Mouse (Mus musculus): Measurements from ENCODE around the gene Cbl.
"Not testable (repeated sequence)": the region's sequence is repeated elsewhere in the genome, so short reads cannot be mapped to it uniquely, and the experiment has no call there.

Cbl gene

DNA sequence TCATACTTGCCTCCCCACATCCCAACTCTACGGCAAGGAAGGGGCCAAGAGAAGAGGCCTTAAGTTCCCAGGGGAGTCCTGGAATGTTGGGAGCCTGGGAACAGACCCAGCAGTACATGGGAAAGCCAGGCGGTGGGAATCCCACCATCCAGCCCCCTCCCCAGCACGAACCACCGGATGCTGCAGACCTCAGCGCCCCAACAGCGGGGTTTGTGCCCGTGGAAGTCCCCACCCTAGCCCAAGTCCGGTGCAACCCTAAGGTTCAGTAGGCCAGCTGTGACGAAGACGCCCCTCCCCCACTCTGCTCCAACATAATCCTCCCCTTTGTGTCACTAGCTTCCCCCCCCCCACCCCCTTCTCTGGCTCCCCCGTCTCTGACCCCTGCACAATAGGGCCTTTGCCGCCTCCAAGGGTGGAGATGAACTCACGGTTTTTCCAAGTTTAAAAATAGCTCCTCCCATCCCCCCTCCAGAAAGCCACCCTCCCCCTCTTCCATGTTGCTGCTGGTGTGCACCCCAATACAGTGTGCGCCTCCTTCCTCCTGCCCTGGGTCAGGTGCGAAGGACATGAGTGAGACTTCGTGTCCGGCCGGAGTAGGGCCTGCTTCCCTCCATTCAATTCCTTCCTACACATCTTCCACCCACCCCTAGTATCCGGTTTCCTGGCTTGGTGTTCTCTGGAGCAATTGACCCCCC lies 103.1 kb downstream of the Cbl start:
- in situ Hi-C loops (cut with MboI) = no loop called here

DNA sequence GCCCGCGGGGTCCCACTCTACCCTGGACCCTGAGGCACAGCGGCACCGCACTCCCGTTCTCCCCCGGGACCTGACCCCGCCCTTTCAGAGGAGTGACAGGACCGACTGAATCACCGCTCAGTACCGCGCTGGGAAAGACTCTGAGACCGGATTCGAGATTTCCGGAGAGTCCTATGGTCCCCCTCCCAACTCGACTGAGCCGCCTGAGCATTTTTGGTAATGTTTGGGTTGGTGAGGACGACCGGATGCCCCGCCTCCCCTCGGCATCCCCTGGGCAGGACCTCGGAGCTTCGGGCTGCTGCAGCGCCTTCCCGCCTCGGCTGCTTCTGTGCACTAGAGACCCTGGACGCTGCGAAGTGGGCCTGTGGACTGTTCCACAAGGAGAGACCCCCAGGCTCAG lies 103.8 kb downstream of the Cbl start:
- in situ Hi-C loops (cut with MboI) = no loop called here

DNA sequence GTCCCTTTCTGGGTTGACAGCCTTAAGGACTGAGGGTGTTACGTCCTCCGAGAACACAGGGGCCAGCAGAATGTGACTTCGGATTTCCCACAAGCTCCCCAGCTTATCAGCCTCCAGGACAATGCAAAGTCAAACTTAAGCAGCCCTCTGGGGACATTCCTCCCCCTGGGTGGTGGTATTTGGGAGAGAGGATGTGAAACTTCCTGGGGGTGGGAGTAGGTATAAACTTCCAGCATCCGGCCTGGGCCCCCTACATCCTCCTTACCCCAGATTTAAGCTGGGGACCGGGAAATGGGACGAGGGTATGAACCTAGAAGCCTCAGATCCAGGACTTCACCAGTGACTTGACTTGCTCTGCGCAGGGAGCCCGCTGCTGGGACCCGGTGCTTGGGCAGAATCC lies 104.2 kb downstream of the Cbl start:
- in situ Hi-C loops (cut with MboI) = loop anchor here (5.0 kb wide), 1 partner anchor 143 kb away; no protein-coding TSS in a partner anchor

DNA sequence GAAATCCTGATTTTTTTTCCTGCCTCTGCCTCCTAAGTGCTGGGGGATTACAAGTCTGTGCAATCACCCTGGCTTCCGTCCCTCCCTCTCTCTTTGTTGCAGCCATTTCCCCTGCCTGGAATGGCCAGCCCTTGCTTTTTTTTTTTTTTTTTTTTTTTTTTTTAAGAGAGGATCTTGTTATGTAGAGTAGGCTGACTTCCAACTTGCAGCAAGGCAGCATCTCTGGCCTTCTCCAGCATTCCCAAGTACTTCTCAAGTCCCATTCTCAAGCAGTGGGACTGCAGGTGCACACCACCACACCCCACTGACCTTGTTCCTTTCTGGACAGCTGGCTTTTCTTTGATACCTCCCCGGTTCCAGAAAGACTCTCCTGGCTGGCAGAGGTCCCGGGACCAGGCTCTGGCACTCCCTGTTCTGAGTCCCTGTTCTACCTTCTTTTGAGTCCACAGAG lies 106.5 kb downstream of the Cbl start:
- in situ Hi-C loops (cut with MboI) = loop anchor here (5.0 kb wide), 1 partner anchor 145 kb away; no protein-coding TSS in a partner anchor

DNA sequence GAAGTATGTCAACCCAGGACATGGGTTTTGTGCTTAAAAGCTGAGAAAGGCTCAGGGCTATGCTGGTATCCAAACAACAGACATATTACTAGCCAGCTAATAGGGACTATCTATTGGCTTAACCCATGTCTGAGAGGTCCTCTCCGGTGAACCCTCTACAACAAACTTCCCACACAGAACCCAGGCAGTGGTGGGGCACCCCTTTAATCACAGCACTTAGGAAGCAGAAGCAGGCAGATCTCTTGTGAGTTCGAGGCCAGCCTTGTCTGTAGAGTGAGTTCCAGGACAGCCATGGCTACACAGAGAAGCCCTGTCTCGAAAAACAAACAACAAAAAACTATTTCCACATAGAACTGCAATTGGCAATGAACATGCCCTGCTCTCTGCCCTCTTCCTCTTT lies 107.1 kb downstream of the Cbl start:
- in situ Hi-C loops (cut with MboI) = loop anchor here (5.0 kb wide), 1 partner anchor 146 kb away; no protein-coding TSS in a partner anchor

DNA sequence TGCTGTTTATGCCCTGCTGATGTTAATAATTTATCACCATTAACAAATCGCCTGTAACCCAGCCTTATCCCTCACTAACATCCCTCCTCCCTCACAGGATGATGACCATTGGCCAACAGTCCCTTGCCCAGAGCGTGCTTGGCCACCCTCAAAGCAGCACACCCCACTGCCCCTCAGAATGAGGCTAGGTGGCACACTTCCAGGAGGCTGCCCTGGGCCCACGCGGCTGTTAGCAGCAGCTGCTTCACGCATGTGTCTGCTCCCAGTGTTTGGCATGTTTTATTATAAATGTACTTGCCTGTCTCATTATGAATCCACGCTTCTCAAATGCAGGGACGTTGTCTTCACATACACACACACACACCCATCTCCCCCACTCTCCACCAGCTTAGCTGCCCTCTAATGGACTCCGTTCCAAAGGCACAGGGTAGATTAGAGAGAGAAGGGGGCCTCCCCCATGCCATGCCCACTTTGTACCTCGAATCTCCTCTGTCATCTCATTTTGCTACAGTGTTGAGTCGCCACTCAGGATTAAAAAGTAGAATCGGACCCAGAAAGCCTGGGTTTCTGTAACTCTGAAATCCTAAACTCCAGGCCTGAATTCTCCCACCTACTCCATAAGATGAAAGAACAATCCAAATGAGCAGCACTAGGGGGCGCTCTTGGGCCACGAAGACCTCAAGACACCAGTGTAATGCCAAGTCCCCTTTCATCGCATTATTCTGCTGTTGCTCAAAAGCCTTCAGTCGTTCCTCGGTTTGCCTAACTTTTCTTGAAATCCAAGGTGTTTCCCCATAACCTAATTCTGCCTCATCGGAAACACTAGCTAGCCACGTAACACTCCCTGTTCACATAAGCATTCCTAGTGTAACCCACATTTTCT lies 108.1 kb downstream of the Cbl start:
- in situ Hi-C loops (cut with MboI) = loop anchor here (5.0 kb wide), 1 partner anchor 147 kb away; no protein-coding TSS in a partner anchor

DNA sequence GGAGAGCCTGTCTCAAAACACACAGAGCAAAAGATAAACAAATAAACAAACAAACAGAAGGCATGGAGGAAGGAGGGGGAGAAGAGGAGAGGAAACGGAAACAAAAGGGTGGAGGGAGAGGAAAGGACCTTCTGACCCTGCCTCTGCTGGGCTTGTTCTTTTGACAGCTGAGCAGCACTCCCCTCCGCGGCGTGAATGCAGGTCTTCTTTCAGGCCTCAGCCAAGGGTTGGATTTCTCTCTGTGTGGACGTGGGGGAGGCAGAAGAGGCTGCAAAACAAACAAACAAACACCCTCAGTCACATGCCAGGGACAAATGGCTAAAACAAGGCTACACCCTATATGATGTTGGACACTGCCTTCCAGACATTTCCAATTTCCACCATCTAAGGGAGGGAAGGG lies 108.8 kb downstream of the Cbl start:
- in situ Hi-C loops (cut with MboI) = loop anchor here (5.0 kb wide), 1 partner anchor 147 kb away; no protein-coding TSS in a partner anchor

DNA sequence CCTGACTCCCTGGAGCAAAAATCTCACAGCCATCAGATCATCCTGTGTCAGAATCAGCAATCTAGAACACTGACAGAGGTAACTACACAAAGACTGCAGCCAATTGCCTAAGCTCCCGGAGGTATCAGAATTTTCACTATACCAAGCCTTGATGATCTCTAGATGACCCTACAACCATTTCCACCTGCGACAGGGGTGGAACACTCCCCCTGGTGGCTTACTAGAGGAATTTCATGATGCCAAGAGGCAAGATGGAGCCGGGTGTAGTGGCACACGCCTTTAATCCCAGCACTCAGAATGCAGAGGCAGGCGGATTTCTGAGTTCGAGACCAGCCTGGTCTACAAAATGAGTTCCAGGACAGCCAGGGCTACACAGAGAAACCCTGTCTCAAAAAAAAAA lies 109.5 kb downstream of the Cbl start:
- in situ Hi-C loops (cut with MboI) = no loop called here

DNA sequence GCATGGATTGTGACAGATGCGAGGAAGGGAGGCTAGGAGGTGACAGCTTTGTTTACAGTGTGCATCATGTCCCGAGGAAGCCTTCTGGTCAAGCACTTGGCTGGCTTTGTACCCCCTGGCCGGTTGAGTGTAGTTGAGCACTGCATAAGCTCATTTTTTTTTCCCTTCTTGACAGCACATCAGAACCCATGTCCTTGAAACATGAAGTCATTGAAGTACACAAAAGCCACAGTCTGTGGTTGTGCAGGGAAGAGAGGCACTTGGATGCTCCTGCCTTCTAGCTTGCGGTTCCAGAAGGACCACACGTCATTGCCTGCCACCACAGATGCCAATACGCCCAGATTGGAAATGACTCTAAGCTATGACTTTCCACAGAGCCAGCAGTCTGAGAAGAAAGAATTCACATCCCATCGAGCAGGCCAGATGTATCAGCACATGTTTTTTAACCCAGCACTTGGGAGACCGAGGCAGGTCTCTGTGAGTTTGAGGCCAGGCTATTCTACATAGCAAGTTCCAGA lies 113.8 kb downstream of the Cbl start:
- in situ Hi-C loops (cut with MboI) = no loop called here

DNA sequence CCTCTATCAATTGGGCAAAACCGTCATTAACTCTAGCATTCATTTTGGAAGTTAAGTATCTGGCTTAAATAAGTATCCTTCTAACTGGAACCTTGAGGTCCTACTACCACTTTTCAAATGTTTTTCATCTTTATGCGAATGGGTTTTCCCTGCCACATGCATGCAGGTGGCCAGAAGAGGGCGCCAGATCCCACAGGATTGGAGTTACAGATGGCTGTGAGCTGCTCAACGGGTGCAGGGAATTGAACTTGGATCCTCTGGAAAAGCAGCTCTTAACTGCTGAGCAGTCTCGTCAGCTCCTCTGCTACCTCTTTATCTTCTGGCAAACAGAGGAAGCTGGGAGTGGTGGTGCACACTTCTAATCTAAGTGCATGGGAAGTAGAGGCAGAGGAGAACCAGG lies 114.8 kb downstream of the Cbl start:
- in situ Hi-C loops (cut with MboI) = no loop called here

DNA sequence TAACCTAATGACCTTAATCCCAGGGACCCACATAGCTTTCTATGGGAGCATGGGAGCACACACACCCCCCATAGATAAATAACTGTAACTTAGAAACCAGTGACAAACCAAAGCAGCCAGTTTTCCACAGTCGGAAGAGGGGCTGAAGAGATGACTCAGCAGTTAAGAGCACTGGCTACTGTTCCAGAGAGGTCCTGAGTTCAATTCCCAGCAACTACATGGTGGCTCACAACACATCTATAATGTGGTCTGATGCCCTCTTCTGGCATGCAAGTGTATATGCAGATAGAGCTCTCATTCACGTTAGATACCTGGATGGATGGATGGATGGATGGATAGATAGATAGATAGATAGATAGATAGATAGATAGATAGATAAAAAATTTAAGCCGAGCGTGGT lies 117.7 kb downstream of the Cbl start:
- in situ Hi-C loops (cut with MboI) = no loop called here

DNA sequence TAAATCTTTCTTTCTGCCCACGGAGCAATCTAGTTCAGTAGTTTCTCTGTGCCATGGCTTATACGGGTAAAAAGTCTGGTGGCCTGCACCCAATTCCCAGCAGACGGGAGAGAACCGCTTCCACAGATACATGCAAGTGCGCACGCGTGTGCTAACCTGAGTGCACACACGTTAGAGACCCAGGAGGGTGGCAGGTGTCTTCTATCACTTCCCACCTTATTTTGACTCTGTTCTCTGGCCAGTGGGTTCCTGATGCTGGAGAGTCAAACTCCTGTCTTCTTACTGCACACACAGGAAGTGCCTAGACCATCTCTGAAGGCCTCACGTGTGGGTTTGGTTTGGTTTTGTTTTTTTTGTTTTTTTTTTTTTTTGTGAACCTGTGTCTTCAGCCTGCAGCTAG lies 118.2 kb downstream of the Cbl start:
- in situ Hi-C loops (cut with MboI) = no loop called here

DNA sequence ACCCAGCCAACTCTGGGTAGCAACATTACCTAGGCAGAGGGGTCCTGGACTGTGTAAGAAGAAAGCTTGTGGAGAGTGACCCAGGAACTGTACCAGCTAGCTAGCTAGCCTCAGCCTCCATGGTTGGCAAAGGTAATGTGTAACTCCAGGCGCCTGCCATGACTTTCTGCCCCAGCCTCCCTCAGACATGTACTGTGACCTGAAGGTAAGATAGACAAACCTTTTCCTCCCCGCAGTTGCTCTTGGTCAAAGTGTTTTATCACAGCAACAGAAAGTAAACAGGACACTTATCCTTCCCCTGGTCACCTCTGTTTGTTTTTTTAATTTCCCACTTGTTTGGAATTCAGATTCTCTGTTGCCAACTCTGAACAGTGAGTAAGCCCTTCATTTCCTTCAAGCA lies 119.4 kb downstream of the Cbl start:
- in situ Hi-C loops (cut with MboI) = no loop called here

DNA sequence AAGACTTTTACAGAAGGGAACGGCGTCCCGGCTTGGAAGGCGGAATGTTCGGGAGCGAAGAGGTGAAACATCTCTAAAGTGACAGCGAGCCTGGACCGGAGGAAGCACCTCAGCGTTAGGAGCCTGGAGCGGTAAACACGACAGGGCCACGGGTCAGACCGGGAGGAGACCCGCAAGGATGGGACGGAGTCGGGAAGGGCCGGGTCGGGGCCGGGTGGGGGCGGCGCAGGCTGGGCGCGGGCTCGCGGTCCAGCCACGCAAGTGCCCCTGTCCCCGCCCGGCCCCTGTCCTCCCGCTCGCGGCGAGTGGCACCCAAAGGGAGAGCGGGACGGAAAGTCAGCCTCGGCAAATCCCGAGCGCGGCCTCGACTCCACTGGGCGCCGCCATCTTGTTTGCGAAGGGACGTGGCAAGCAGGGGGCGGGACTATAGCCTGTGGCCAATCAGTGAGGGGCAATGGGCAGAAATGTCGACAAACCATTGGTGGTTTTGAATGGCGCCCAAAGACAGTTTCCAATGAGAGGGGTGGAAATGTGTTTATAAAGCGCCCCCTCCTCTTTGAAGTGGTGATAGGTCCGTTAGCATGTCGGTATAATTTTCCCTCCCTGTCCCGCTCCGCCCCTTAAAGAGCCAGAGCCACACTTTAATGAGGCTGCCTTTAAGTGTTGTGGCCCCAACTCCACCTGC lies 120.6 kb downstream of the Cbl start, which contains the start of the genes Gm49380 and Rnf26:
Gene Gm49380, minus strand, starts transcription at position 396 of the 685 bp plus-strand sequence.
Gene Rnf26, minus strand, starts transcription at position 413 of the 685 bp plus-strand sequence.
- in situ Hi-C loops (cut with MboI) = no loop called here

DNA sequence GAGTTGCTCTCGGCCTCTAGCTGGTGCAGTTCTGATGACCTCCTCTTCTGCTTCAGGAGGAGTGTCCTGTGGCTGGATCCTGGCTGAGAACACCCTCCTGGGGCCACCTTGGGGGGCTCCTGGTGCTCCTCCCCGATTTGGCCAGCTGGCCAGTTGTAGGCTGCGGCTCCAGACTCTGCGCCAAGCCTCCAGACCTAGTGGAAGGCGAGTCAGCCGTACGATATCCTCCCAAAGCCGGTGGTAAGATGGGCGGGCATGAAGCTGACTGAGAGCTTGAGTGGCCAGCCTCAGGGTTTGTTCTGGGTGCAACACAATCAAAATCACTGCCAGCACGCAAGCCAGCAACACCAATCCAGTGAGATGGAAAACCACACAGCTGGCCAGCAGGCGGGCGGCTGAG lies 121.9 kb downstream of the Cbl start:
- in situ Hi-C loops (cut with MboI) = not testable (repeated sequence)

DNA sequence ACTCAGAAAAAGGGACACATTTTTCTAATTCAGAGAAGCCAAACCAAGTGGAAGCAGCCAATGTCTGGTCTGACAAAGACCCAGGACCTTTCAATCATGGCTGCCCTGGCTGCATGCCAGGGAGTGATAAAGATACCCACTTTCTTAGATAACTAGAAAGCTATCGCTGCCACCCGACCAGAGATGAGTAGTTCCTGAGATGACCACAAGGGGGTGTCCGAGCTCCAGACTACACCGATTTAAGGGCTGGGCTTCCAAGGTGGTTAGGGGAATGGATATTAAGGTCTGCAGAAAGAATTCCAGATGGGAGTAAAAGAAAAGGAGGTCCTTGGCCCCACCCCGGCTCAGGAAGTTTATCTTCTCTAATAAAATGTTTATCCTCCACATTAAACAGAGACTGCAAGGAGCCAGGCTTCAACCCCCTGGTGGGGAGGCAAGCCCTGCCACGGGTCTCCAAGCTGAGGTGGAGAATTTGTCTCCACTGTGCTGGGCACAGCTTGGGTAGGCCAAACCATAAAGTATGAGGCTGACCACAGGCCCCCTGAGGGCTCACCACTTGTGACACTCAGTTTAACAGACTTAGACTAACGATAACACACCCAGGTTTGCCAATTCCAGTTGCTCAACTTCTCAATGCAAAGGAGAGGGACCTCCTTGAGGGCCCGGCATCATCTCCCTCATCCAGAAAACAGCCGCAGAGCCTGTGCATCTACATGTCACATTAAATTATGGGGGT lies 124.3 kb downstream of the Cbl start:
- in situ Hi-C loops (cut with MboI) = no loop called here

DNA sequence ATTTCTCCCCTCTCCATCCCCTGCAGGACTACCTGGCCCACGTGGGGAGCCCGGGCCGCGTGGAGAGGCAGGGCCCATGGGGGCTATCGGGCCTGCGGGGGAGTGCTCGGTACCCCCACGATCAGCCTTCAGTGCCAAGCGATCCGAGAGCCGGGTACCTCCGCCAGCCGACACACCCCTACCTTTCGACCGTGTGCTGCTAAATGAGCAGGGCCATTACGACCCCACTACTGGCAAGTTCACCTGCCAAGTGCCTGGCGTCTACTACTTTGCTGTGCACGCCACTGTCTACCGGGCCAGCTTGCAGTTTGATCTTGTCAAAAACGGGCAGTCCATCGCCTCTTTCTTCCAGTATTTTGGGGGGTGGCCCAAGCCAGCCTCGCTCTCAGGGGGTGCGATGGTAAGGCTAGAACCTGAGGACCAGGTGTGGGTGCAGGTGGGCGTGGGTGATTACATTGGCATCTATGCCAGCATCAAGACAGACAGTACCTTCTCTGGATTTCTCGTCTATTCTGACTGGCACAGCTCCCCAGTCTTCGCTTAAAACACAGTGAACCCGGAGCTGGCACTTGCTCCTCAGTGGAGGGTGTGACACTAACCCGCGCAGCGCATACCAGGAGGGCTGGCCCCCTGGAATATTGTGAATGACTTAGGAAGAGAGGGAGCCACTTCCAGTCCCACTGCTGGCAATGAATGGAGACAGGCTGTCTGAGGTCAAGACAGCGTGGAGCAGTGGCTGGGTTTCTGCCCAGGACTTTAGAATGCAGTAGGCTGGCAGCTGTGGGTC lies 125.4 kb downstream of the Cbl start:
- in situ Hi-C loops (cut with MboI) = no loop called here

DNA sequence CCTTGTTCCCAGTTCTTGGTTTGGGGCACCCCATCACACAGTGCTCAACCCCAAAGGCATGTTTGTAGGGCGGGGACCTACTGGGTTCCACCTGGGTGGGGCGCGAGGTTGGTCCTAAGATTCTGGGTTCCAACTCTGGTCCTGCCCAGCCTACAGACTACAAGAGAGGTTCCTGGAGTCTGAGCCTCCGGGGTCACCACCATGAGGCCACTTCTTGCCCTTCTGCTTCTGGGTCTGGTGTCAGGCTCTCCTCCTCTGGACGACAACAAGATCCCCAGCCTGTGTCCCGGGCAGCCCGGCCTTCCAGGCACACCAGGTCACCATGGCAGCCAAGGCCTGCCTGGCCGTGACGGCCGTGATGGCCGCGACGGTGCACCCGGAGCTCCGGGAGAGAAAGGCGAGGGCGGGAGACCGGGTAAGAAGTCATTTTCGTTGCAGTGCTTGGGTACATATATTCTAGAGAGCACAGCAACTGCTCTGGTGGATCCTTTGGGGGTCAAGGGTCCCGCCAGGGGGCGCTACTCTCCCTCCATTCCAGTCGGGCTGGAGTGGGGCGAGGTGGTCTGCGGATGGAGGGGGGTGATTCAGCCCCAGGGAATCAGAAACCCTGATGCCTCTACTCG lies 126.2 kb downstream of the Cbl start:
- in situ Hi-C loops (cut with MboI) = no loop called here

DNA sequence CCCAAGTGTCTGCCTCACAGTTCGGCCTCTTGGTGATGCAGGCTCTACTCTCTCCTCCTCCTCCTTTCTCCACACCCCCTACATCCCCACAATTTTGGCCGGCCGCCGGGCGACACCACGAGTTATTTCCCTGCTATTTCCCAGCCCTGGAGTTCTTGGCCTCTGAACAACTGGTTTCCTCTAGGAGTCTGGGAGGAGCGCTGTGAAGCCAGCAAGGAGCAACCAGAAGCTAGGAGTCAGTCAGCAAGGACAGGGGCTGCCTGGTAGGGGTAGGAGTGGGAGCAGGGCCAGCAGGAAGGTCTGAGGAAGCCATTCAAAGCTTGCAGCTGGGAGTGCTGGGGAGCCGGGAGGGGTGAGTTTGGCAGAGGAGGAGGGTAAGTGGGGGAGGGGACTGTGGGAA lies 126.7 kb downstream of the Cbl start, which contains the start of gene C1qtnf5:
Gene C1qtnf5, plus strand, starts transcription at position 136 of the 400 bp plus-strand sequence.
- in situ Hi-C loops (cut with MboI) = no loop called here

DNA sequence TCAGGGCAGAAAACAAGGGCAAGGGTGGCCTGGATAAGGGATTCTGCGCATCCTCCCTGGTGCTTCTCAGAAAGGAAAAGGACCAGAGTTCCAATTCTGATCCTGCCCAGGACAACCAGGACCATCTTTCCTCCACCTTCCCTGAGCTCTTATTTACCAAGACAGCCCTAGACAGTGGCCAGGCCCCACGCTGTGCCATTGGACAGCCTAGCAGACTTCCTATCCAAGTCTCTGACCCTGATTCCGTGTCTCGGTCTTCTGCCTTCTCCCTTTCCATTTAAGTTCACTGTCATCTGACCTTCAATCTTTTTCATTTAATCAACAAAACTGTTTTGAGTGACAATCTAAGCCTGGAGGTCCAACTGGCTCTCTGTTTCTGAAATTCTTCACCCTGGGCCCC lies 127.3 kb downstream of the Cbl start:
- in situ Hi-C loops (cut with MboI) = no loop called here
